ENCODE assay signal across 24 mouse cellular contexts in genomic region chr2:24717963-24718362, GRCm38 (mm10). TPM values are rescaled to one million over a fixed set of nuclear protein-coding genes. Genes with fewer than 3 reads are reported as not detected.
"Had no signal": no experiment of that assay in that cellular context is flagged by ENCODE, and none has a peak within 500 bp of the region (broad histone marks: within the 10 kb centered on the region; RNA-seq: fewer than 3 reads in every experiment).

No protein-coding gene starts in this region.

- H3K27me3 ChIP-seq: limb, embryonic 12.5 days; limb, embryonic 15.5 days; liver, embryonic 15.5 days; lung, embryonic 15.5 days; midbrain, embryonic 12.5 days; midbrain, embryonic 15.5 days; neural tube, embryonic 13.5 days; stomach, embryonic 15.5 days had no signal

- DNase-seq: kidney, adult 2 months; kidney, postnatal 25 days; left cerebral cortex, postnatal 4 days; lung, adult 18-20 months; lung, postnatal 10 days; lung, postnatal 4 days; retina, postnatal 1 day; spleen, adult 18-20 months; thymus, postnatal 25 days had no signal

- ATAC-seq: midbrain, embryonic 15.5 days had no signal

- H3K36me3 ChIP-seq: limb, embryonic 12.5 days; limb, embryonic 15.5 days; liver, embryonic 15.5 days; lung, embryonic 15.5 days; stomach, embryonic 15.5 days had no signal

- H3K4me3 ChIP-seq: layer of hippocampus, adult 2 months; limb, embryonic 12.5 days; limb, embryonic 15.5 days; liver, embryonic 15.5 days; lung, embryonic 15.5 days; midbrain, embryonic 12.5 days; midbrain, embryonic 15.5 days; myocyte; neural tube, embryonic 13.5 days; stomach, embryonic 15.5 days had no signal

- H3K4me2 ChIP-seq: limb, embryonic 12.5 days; limb, embryonic 15.5 days; liver, embryonic 11.5 days; liver, embryonic 15.5 days; lung, embryonic 15.5 days; midbrain, embryonic 12.5 days; midbrain, embryonic 15.5 days; neural tube, embryonic 13.5 days; stomach, embryonic 15.5 days had no signal

- H3K9me3 ChIP-seq: limb, embryonic 12.5 days; limb, embryonic 15.5 days; liver, embryonic 15.5 days; lung, embryonic 15.5 days; midbrain, embryonic 12.5 days; midbrain, embryonic 15.5 days; neural tube, embryonic 13.5 days; stomach, embryonic 15.5 days had no signal

- H3K4me1 ChIP-seq: limb, embryonic 12.5 days; limb, embryonic 15.5 days; liver, embryonic 15.5 days; lung, embryonic 15.5 days; midbrain, embryonic 12.5 days; midbrain, embryonic 15.5 days; neural tube, embryonic 13.5 days; stomach, embryonic 15.5 days had no signal

- H3K9ac ChIP-seq: limb, embryonic 12.5 days; limb, embryonic 15.5 days; liver, embryonic 15.5 days; lung, embryonic 15.5 days; midbrain, embryonic 12.5 days; midbrain, embryonic 15.5 days; neural tube, embryonic 13.5 days; stomach, embryonic 15.5 days had no signal

- H3K27ac ChIP-seq: kidney, postnatal 0 days; layer of hippocampus, adult 2 months; limb, embryonic 12.5 days; limb, embryonic 15.5 days; liver, embryonic 15.5 days; lung, embryonic 15.5 days; midbrain, embryonic 12.5 days; midbrain, embryonic 15.5 days; neural tube, embryonic 13.5 days; stomach, embryonic 15.5 days had no signal

RNA-seq across cellular contexts. Expression of gene Cacna1b, which starts 45.0 kb away (rescaled TPM):
- total RNA-seq: megakaryocyte-erythroid progenitor cell, adult 5-6 weeks; monocyte, adult 5-6 weeks; neutrophil, adult 5-6 weeks had no signal
